Mouse (Mus musculus) 3T3-L1 (cell line): Measurements from ENCODE around the gene Abcd1.
A peak's percentile ranks its signal among the peaks of the same experiment; 100 is the strongest.
"Not testable (repeated sequence)": the region's sequence is repeated elsewhere in the genome, so short reads cannot be mapped to it uniquely, and the experiment has no call there.

Source experiments
- DNase-seq: peaks from one replicate; pipeline ENCODE4 v3.0.0-alpha.2; 2015; ENCODE audit warnings: low read depth, low spot score

Abcd1 gene

GRCm38 (mm10) chrX:73739841-73740240 is 23.4 kb downstream of the Abcd1 start:
- not testable (repeated sequence) for DNase-seq

GRCm38 (mm10) chrX:73744774-73745481 is 28.5 kb downstream of the Abcd1 start:
- DNase-seq = peak; percentile 28

GRCm38 (mm10) chrX:73748977-73749376 is 32.6 kb downstream of the Abcd1 start:
- peak; percentile 20 for DNase-seq

GRCm38 (mm10) chrX:73756334-73757140 is 40.1 kb downstream of the Abcd1 start, which contains the start of gene Plxnb3:
Gene Plxnb3 (plus strand): TSS chrX:73757090.
- no peak for DNase-seq

GRCm38 (mm10) chrX:73758611-73759290 is 42.4 kb downstream of the Abcd1 start:
- no peak for DNase-seq

GRCm38 (mm10) chrX:73765311-73765710 is 48.9 kb downstream of the Abcd1 start:
- DNase-seq = peak; percentile 37

- no peak for DNase-seq
Observed at GRCm38 (mm10) chrX:73767267-73767666, 50.9 kb downstream of the Abcd1 start.

GRCm38 (mm10) chrX:73774168-73774760 is 57.9 kb downstream of the Abcd1 start, which contains the start of gene Srpk3:
Gene Srpk3 (plus strand): TSS chrX:73774405.
- no peak for DNase-seq

- no peak for DNase-seq
Observed at GRCm38 (mm10) chrX:73774802-73775483, 58.5 kb downstream of the Abcd1 start.

GRCm38 (mm10) chrX:73782227-73782626 is 65.8 kb downstream of the Abcd1 start:
- DNase-seq = no peak

- DNase-seq = no peak
Observed at GRCm38 (mm10) chrX:73785666-73786065, 69.3 kb downstream of the Abcd1 start.

- peak; percentile 98 for DNase-seq
Observed at GRCm38 (mm10) chrX:73786364-73787224, 70.2 kb downstream of the Abcd1 start, which contains the start of the genes Idh3g and Ssr4. Gene Idh3g (minus strand): TSS chrX:73786897. Gene Ssr4 (plus strand): TSS chrX:73787028.

GRCm38 (mm10) chrX:73787225-73787558 is 70.8 kb downstream of the Abcd1 start:
- no peak for DNase-seq
